Mouse (Mus musculus) central nervous system, embryonic 18 days (tissue): ENCODE results near the gene H2afb2. TPM values are rescaled to one million over a fixed set of nuclear protein-coding genes. Genes with fewer than 3 reads are reported as not detected.

Experiments used
- polyA plus RNA-seq: library from polyadenylated mRNA; depleted of rRNA; stranded (reverse); fragments of >200 nt; gene quantifications from 2 replicates; pipeline ENCODE4 v1.2.3, GENCODE M21; 2012; rRNA removed

The H2afb2 gene
- not detected in 2 replicates for polyA plus RNA-seq

GRCm38 (mm10) chrX:116680878-116681277 is at the start of gene H2afb2:
TSS of gene H2afb2 (plus strand) at chrX:116681178.

Other genes starting within 250 kb of the H2afb2 start
- not detected in 2 replicates for gene Cpxcr1, start 232.2 kb upstream of the H2afb2 start, polyA plus RNA-seq